Mouse (Mus musculus) CH12F3 (cell line): ENCODE results near the gene Cct8l1.

ENCODE experiments used
- in situ Hi-C: fragments of 300-500 bp; cut with MboI; formaldehyde crosslinking; loops from 2 replicates; pipeline ENCODE4 v1.14.3; 2020; ENCODE audit warnings: low sequenced_read_pairs

Cct8l1 gene

DNA sequence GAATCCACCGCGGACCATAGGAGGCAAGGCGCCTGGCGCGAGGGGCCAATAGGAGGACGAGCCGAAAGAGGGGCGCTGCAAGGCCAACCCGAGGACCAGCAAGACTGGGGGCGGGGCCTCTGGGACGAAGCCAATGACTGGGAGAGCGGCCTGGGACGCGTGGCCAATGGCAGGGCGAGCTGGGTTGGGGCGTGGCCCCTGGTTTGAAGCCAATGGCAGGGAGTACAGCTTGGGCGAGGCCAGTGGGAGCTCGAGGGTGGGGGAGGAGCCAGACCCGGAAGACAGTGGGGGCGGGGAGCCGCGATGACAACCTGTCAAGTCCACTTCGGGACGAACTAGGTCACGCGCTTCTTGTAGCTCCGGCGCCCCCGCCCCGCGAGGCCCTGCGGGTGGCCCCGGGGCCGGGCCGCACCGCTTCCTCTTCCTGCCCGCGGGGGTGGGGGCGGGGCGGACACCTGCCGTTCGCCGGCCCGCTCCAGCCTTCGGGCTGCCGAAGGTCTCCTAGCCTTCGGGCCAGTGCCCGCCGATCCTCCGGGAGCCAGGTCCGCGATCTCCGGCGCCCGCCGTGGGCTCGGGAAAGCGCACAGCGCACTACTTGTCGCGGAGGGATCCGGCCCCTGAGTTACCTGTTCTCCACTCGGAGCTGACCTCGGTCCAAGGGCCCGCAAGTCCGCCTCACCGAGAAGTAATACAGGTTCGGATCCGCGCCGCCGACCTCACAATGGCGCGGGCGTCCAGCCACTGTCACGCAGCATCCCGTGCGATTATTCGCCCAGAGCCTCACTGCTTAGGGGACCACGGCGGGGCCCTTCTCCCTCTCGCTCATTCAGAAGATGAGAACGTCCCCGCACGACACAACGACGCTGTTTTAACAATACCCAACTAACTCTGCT is 13.9 kb downstream of the Cct8l1 start:
- in situ Hi-C loops: no loop called here

DNA sequence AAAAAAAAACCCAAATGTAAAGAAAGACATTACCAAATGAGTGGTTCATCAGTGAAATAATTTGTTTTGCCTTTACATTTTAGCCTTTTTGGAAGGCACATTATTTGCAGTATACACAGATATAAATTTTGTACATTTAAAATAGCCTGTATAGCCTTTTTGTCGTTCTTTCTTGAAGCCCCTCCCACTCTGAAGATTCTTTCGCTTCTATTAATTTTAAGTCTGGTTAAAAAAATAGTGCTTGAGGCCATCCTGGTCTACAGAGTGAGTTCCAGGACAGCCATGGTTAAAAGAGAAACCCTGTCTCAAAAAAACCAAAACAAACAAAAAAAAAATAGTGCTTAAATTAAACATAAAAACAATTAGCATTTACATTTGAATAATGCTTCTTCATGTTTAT is 14.8 kb downstream of the Cct8l1 start:
- in situ Hi-C loops: no loop called here

DNA sequence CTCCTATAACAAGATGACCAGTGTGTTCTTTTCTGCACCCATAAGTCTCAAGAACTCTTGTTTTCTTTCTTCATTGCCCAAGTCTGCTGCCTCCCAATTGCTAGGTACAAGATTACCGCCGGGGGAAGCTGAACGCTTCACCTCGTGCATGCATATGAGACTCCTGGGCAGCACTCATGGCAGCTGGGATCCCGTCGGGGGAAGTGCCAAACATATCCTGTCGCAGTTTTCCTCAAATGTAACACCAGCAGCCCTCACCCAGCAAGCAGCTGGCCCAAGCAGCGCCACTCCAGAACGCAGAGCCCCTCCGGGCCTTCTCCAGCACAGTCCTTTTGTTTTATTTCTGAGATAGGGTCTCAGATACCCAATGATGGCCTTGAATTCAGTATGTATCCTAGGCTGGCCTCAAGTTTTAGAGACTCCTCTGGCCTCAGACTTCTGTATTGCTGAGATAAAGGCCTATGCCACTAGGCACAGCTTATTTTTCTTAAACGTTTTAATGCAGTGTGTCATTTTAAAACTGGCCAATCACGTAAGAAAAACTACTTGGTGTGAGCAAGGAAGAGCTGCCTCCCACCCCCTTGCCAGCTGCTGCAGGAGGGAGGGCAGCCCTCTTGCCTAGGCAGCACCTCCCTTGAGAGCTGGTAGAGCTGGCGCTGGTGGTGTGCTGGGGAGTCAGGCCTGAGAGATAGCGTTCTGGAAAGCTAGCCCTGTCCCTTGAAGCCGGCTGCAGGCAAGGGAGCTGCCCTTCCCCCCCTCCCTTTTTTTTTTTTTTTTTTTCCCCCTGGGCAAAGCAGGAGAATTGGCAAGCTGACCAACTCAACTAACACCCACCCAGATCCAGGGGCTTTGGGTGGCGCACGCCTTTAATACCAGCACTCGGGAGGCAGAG is 16.6 kb downstream of the Cct8l1 start:
- in situ Hi-C loops: no loop called here

DNA sequence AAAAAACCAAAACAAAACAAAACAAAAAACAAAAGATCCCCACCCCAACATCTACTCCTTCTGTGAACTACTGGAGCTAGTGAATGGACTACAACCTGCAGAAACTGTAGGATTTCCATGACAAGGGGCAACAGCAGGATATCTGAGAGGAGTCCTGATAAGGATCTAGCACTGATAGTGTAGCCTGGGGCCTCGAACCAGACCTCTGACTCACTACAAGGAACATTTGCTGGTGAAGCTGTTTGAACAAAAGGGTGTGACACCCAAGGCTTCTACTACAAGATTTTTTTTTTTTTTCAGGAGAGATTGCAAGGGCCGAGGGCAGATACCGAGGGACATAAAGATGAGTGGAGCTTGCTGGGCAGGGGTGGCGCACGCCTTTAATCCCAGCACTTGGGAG is 17.4 kb downstream of the Cct8l1 start:
- in situ Hi-C loops: no loop called here

DNA sequence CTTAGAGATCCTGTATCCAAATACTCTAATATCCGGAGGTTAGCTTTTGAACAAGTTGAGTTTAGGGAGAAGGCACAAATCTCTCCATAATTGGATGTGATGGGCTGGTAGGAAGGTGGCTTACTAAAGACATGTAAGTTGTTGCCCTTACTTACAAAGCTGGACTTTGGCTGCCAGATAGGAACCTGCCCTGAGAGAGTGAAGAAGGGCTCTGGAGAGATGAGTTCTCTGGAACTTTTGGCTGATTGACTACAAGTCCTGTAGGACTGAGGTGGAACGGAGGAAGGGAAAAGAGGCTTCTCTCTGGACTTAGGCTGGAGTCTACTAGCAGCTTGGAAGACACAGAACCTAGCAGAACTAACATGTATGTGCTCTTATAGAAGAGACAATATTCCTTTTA is 19.7 kb downstream of the Cct8l1 start:
- in situ Hi-C loops: no loop called here

DNA sequence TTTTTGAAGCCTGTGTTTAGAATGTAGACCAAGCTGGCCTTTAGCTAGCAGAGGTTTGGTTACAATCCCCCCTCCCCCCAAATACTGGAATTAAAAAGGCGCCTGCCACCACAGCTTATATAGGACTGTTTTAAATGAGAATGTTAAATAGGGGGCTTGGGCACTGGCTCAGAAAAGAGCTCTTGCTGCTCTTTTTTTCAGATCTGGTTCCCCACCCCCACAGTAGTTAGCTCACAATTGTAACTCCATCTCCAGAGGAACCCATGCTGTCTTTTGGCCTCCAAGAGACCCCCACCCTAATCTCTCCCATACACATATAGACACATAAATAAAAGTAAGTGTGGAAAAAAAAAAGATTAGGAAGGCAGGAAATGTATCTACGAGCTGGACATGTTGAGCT is 20.6 kb downstream of the Cct8l1 start:
- in situ Hi-C loops: no loop called here

DNA sequence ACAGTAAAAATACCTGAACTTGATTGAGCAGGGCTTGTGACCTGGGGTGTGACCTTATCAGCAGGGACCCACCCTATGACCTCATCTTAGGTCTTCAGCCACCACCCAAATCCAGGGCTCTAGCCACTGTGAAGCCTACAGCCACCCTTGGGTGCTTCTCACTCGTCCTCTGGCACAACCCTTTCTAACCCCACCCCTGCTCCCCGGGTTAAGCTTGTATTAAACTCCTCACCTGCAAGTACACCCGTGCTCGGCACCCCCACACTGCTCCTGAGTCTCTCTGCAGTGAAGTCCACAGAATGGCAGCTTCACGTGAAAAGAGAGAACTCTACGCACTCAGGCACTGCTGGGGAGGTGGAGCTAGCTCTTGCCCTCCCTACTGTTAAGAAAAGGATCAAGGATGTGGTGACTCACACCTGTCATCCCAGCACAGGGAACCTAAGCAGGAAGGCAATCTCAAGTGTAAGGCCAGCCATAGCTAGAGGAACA is 21.1 kb downstream of the Cct8l1 start:
- in situ Hi-C loops: no loop called here

DNA sequence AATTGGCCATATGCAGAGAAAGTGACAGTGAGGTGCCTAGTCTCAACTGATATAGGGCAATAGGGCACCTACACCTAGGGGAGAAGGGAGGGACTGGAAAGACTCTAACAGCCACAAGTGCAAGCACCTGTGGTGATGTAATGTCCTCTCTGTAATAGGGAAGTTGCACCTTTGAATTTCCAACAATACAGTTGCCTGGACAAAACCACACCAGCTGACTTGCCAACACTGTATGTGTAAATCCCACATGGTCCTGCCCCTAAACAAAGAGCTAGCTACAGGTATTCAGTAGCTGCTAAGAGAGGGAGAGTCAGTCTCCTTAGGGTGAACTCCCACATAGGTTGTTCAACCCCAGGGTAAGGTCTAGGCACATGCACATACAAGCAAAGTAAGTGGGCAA is 24.5 kb downstream of the Cct8l1 start:
- in situ Hi-C loops: no loop called here

DNA sequence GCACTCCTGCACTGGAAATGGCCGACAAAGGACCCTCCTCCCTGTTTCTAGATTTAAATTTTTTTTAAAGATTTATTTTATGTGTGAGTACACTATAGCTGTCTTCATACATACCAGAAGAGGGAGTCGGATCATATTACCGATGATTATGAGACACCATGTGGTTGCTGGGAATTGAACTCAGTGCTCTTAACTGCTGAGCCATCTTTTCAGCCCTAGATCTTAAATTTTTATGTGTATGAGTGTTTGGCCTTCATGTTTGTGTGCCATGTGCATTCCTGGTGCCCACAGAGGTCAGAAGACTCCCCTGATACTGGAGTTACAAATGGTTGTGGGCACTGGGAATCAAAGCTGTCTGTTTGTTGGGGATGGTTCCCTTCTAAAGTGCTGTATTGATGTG is 25.1 kb downstream of the Cct8l1 start:
- in situ Hi-C loops: no loop called here

DNA sequence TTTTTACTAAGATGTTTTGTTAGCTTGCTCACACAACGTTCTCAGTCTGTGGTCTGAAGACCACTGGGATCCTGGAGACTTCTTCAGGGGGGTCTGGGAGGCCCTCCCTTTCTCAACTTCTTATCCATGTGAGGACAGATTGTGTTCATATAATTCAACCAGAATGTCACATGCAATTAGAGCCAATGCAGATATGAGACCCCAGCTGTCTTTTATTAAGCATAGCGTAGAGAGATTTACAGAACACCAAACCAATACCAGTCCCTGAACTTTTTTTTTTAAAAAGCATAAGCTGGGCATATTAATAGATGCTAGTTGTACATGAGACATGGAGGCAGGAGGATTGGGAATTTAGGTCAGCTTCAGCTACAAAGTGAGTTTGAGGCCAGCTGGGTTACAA is 25.8 kb downstream of the Cct8l1 start:
- in situ Hi-C loops: no loop called here

DNA sequence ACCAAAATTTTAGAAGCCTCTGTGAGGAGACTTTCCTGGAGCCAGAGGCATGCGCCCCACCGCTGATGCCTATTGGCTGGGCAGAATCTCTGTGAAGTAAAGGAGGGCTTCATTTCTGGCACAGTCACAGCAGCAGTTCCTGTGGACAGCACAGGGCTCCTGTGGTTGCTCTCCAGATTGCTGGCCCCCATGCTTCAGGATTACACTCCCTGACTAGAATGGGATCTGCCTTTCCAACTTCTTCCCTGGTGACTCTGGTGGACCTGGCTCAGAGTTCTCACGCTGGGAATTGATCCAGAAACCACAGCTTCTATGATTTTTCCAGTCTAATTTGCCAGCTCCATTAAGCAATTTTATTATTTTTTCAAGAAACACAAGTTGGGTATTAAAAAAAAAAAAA is 28.2 kb downstream of the Cct8l1 start:
- in situ Hi-C loops: no loop called here

DNA sequence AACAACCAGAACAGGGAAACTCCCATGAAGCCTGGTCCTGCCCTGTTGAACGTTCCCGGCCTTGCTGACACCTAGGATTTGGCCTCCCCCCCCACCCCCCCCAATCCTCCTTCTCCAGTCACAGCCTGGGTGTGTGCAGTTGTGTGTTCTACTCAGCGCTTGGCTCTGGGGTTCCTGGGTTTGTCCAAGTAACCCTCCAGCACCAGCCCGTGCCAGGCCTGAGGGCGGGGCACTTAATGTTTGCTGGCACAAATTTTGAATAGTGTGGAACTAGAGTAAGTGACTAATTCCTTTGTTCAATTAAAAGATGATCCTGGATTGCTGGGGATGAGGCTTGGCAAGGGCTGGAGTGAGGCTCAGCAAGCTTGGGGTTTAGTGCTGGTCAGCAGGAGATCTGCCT is 28.7 kb downstream of the Cct8l1 start:
- in situ Hi-C loops: no loop called here

DNA sequence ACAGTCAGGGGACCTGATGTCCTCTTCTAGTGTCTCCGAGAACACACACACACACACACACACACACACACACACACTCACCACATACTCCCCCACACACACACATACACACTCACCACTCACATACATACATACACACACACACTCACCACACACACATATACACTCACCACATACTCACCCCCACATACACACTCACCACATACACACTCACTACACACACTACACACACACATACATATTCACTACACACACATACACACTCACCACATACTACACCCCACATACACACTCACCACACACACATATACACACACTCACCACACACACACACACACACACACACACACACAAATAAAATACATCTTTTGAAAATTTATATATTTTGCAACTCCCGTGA is 31.0 kb downstream of the Cct8l1 start:
- in situ Hi-C loops: no loop called here

DNA sequence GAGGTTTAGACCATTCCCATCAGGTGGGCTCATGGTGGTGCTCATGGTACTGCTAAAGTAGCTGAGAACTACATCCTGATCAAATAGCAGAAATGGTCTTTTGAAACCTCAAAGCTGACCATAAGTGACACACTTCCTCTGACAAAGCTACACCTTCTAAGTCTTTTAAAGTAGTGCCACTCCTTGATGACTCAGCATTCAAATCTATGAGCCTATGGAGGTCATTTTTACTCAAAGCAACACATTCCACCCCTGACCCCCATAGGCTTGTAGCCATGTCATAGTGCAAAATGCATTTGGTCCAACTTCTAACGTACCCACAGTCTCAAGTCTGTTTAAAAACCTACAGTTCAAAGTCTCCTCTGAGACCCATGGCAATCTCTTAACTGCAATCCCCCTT is 35.0 kb downstream of the Cct8l1 start:
- in situ Hi-C loops: no loop called here

DNA sequence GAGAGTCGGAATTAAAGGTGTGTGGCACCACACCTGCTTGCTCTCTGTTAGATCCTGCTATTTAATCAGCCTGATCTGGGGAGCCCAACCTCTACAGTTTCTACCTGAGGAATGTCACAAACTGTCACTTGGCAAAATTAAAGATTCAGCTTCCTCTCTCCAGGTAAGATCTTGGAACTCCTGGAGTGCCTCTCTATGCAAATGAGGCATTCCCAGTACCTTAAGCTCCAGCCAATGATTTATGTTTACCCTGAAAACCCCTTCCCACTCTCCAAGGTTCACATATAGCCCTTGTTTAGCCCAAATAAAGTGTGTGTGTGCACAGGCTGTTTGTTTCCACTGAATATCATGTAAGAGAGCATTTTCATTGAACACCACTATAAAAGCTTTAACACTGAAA is 38.3 kb downstream of the Cct8l1 start:
- in situ Hi-C loops: no loop called here

DNA sequence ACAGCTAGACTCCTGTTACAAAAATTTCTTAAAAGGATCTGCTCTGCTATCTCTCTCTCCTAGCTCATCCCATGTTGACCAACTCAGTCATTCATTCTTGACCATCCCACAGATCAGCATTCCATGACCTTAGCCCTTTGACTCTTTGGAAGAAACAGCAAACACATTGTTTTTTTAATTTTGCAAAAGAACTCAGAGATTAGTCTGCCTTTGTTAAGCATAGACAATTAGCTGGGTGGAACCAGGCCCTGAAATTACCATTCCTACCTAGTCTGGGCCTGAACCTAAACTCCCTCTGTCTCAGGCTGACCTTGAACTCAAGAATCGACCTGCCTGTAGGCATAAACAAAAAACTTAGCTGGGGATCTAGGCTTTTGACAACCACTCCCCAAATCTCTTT is 38.8 kb downstream of the Cct8l1 start:
- in situ Hi-C loops: no loop called here

DNA sequence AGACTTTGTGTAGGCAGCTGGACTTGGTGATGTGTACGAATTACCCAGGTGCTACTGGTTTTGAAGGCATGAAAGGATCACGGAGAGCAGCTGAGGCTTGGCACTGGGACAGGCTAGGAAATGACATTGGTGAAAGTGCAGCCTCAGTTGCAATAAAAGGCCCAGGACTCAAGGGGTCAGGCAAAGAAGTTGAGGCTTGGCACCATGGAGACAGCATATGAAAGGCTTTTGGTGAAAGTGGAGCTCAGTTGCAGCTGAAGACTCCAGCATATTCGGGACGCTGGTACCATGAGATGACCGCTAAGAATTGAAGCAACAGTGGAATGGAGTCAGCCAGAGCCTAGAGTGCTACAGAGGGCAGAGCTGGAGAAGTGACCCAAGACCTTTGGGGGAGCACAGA is 39.8 kb downstream of the Cct8l1 start:
- in situ Hi-C loops: no loop called here

DNA sequence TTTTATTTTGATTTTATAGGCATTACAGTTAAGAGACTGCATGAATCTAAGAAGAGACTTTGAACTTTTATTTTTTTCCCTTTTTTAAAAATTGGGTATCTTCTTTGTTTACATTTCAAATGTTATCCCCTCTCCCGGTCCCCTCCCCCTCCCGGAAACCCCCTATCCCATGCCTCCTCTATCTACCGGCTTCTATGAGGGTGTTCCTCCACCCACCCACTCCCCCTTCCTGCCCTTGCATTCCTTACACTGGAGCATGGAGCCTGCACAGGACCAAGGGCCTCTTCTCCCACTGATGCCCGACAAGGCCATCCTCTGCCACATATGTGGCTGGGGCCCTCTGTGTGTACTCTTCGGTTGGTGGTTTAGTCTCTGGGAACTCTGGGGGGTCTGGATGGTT is 40.5 kb downstream of the Cct8l1 start:
- in situ Hi-C loops: no loop called here
